Mouse (Mus musculus): ENCODE results near the gene Mlxipl. TPM values are rescaled to one million over a fixed set of nuclear protein-coding genes. Genes with fewer than 3 reads are reported as not detected.

The Mlxipl gene
- polyA plus RNA-seq, 1 experiment from 2014 or later: 4.7 TPM

DNA sequence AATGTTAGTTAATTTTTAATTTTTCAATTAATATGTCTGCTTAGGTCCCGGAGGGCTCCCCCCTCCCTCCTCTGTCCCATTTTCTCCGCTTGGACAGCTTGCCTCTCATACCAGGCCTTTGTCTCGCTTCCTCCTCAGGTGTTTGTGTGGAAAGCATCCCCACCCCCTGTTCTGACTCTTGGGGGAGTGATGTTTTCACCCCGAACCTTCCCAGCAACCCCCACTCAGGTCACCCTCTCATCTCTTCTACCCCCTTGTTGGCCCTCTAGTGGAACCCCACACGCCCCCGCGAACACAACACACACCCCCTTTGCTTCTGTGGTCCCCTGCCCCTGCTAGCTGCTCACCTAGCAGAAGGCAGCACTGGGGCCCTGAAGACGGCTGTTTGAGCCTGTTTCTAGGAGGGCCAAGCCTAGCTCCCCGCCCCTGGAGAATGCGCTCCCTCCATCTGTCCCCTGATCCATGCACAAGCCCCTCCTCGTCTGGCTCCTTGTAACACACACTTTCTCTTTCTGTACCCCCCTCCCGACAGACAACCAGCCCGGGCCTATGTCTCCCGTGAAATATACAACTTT, 12.7 kb upstream of the Mlxipl start:
- H3K27me3 ChIP-seq (ENCODE audit: control insufficient read depth, insufficient read depth, low read length): no peaks in the 10 kb centered on the region
- peak overlapping the region; percentile 14; the same call in 1 of the 2 replicates for H3K27ac ChIP-seq (ENCODE audit: low read length)
- peak overlapping the region; percentile 77 for H3K4me3 ChIP-seq (replicated peaks; ENCODE audit: low read length)
- H3K4me2 ChIP-seq (ENCODE audit: low read depth, low read length): peak overlapping the region; percentile 86
- peak; percentile 28; the same call in 1 of the 2 replicates for ATAC-seq (ENCODE audit: insufficient read depth, low FRiP score)
- H3K4me1 ChIP-seq (ENCODE audit: control insufficient read depth, insufficient read depth, low read length): peaks cover 14% of the 10 kb centered on the region
- H3K9me3 ChIP-seq (replicated peaks; ENCODE audit: control insufficient read depth, low read length): no peaks in the 10 kb centered on the region
- WGBS: 20% methylated on average over 14 of the region's 14 CpGs
- H3K9ac ChIP-seq (ENCODE audit: low read length): peak overlapping the region; percentile 95
- no peaks in the 10 kb centered on the region for H3K36me3 ChIP-seq (ENCODE audit: control insufficient read depth, insufficient read depth, low read length)

DNA sequence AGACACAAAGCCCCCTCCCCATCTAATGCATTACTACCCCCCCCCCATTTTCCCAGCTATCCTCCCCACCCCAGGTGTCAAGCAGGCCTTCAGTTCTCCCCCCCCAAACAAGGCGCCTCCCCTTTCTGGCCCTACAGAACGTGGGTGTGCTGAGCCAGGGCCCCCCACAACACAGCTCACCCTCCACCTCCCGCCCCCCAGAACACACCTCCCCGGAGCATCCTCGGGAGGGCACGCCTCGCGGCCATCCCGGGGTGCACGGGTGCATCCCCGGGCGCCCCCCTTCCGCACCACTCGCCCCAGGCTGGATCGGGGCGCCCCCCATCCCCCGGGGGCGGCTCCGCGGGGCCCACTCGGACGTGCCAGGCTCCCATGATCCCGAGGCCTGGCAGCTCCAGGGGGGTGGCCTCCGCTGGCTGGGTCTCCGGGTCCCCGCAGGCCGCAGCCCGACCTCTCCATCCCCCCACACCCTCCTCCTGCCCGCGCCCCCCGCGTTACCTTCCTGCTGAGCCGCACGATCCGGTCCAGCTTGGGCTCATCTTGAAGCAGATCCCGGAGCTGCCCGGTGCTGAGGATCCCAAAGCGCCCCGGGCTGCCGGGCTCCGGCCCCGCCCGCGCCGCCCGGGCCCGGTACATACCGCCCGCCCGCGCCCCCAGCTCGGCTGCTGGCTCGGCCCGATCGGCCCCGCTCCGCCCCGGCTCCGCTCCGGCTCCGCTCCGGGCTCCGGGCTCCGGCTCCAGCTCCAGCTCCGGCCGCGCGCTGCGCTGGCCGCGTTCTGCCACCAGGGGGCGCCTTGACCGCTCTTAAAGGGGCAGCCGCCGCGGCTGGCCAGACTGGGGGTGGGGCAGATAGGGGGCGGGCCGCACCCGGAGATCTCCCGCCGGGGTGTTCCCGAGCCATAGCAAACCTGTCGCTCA, 11.9 kb upstream of the Mlxipl start, which contains the start of gene Vps37d:
TSS of gene Vps37d (minus strand) at position 703 of the 918 bp plus-strand sequence.
- H3K36me3 ChIP-seq (ENCODE audit: control insufficient read depth, insufficient read depth, low read length): no peaks in the 10 kb centered on the region
- H3K27ac ChIP-seq (ENCODE audit: low read length): peak within 1 kb of the TSS; percentile 73
- under 1% methylated on average over 73 of the region's 83 CpGs for WGBS
- H3K9ac ChIP-seq (ENCODE audit: low read length): peak within 1 kb of the TSS; percentile 95
- no peaks in the 10 kb centered on the region for H3K27me3 ChIP-seq (ENCODE audit: control insufficient read depth, insufficient read depth, low read length)
- H3K4me2 ChIP-seq (ENCODE audit: low read depth, low read length): peak within 1 kb of the TSS; percentile 86
- H3K4me3 ChIP-seq (replicated peaks; ENCODE audit: low read length): peak within 1 kb of the TSS; percentile 77
- H3K9me3 ChIP-seq (replicated peaks; ENCODE audit: control insufficient read depth, low read length): no peaks in the 10 kb centered on the region
- peaks cover 14% of the 10 kb centered on the region for H3K4me1 ChIP-seq (ENCODE audit: control insufficient read depth, insufficient read depth, low read length)
- ATAC-seq (ENCODE audit: insufficient read depth, low FRiP score): peak; percentile 86

DNA sequence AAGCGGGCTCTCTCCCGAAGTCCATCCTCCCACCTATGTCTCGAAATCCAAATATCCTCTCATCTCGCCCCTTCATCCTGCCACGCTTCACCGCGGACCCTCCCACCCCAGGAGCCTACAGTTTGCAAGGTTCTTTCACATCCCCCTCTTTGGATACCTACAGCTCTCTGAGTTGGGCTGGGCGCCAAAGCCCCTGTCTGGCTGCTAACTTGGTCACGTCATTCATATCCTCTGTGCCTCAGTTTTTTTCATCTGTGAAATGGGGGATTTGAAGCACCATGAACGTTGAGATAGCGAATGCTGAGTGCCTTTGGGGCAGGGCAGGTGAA, 11.2 kb upstream of the Mlxipl start:
- Histone ChIP-seq H3K9me3 (replicated peaks; ENCODE audit: control insufficient read depth, low read length) (no peaks in the 10 kb centered on the region), H3K9ac (ENCODE audit: low read length) (peak overlapping the region; percentile 95), H3K4me2 (ENCODE audit: low read depth, low read length) (peak overlapping the region; percentile 86), H3K4me1 (ENCODE audit: control insufficient read depth, insufficient read depth, low read length) (peaks cover 12% of the 10 kb centered on the region), H3K27me3 (ENCODE audit: control insufficient read depth, insufficient read depth, low read length) (no peaks in the 10 kb centered on the region), H3K36me3 (ENCODE audit: control insufficient read depth, insufficient read depth, low read length) (no peaks in the 10 kb centered on the region), H3K4me3 (replicated peaks; ENCODE audit: low read length) (peak overlapping the region; percentile 77), H3K27ac (ENCODE audit: low read length) (no peak overlapping the region)
- WGBS: 2% methylated on average over 11 of the region's 11 CpGs
- ATAC-seq (ENCODE audit: insufficient read depth, low FRiP score): peak; percentile 26; the same call in 1 of the 2 replicates

DNA sequence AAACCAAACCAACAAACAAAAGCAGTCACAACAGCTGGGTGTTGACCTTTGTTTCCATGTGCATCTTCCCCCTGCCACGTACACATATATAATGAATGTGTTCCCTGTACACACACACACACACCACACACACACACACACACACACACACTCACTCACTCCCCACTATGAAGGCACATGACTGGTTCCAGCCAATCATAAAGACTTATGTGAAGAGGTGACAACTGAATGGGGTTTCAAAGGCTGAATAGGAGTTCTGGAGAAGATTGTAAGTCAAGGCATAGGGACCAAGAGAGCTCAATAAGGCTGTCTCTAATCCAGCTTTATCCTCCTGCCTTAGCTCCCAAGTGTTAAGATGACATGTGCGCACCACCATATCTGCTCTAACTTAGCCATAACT, 10.1 kb upstream of the Mlxipl start:
- no peak overlapping the region for H3K27ac ChIP-seq (ENCODE audit: low read length)
- H3K9me3 ChIP-seq (replicated peaks; ENCODE audit: control insufficient read depth, low read length): no peaks in the 10 kb centered on the region
- H3K4me3 ChIP-seq (replicated peaks; ENCODE audit: low read length): no peak overlapping the region
- H3K4me2 ChIP-seq (ENCODE audit: low read depth, low read length): no peak overlapping the region
- H3K36me3 ChIP-seq (ENCODE audit: control insufficient read depth, insufficient read depth, low read length): no peaks in the 10 kb centered on the region
- peaks cover 8% of the 10 kb centered on the region for H3K4me1 ChIP-seq (ENCODE audit: control insufficient read depth, insufficient read depth, low read length)
- 92% methylated on average over 2 of the region's 2 CpGs for WGBS
- ATAC-seq (ENCODE audit: insufficient read depth, low FRiP score): no peak
- no peaks in the 10 kb centered on the region for H3K27me3 ChIP-seq (ENCODE audit: control insufficient read depth, insufficient read depth, low read length)
- H3K9ac ChIP-seq (ENCODE audit: low read length): no peak overlapping the region

- no peaks in the 10 kb centered on the region for H3K36me3 ChIP-seq (ENCODE audit: control insufficient read depth, insufficient read depth, low read length)
- 84% methylated on average over 5 of the region's 5 CpGs for WGBS
Observed at GRCm38 (mm10) chr5:135080539-135080938, 9.2 kb upstream of the Mlxipl start.

DNA sequence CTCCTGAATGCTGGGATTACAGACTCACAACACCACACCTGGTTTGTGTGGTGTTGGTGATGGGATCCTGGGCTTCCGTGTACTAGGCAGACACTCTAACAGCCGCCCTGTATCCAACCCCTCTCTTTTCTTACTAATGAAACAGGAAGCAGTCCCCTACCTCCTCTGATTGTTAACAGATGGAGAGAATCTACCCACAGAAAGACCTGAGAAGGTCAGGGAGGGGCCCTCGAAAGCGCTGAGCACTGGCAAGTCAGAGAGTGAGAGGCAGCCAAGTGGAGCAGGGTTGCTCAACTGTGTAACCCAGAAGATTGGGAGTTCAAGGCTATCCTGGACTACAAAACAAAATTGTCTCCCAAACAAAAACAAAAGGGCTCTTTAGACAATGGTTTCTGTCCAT, 2.8 kb upstream of the Mlxipl start:
- no peaks in the 10 kb centered on the region for H3K4me1 ChIP-seq (ENCODE audit: control insufficient read depth, insufficient read depth, low read length)
- H3K27me3 ChIP-seq (ENCODE audit: control insufficient read depth, insufficient read depth, low read length): peaks cover 29% of the 10 kb centered on the region
- no peak overlapping the region for H3K27ac ChIP-seq (ENCODE audit: low read length)
- H3K36me3 ChIP-seq (ENCODE audit: control insufficient read depth, insufficient read depth, low read length): no peaks in the 10 kb centered on the region
- 45% methylated on average over 4 of the region's 4 CpGs for whole genome bisulfite sequencing
- no peak overlapping the region for H3K9ac ChIP-seq (ENCODE audit: low read length)
- H3K4me3 ChIP-seq (replicated peaks; ENCODE audit: low read length): no peak overlapping the region
- no peak overlapping the region for H3K4me2 ChIP-seq (ENCODE audit: low read depth, low read length)
- ATAC-seq (ENCODE audit: insufficient read depth, low FRiP score): no peak
- no peaks in the 10 kb centered on the region for H3K9me3 ChIP-seq (replicated peaks; ENCODE audit: control insufficient read depth, low read length)

More at GRCm38 (mm10) chr5:135080539-135080938, 9.2 kb upstream of the Mlxipl start:
- Histone ChIP-seq H3K27me3 (ENCODE audit: control insufficient read depth, insufficient read depth, low read length) (no peaks in the 10 kb centered on the region), H3K4me3 (replicated peaks; ENCODE audit: low read length) (no peak overlapping the region), H3K9ac (ENCODE audit: low read length) (no peak overlapping the region), H3K4me1 (ENCODE audit: control insufficient read depth, insufficient read depth, low read length) (peaks cover 8% of the 10 kb centered on the region), H3K9me3 (replicated peaks; ENCODE audit: control insufficient read depth, low read length) (no peaks in the 10 kb centered on the region), H3K27ac (ENCODE audit: low read length) (no peak overlapping the region), H3K4me2 (ENCODE audit: low read depth, low read length) (no peak overlapping the region)
- ATAC-seq (ENCODE audit: insufficient read depth, low FRiP score): no peak

- ATAC-seq (ENCODE audit: insufficient read depth, low FRiP score): no peak
- Histone ChIP-seq H3K27me3 (ENCODE audit: control insufficient read depth, insufficient read depth, low read length) (no peaks in the 10 kb centered on the region), H3K4me2 (ENCODE audit: low read depth, low read length) (no peak overlapping the region), H3K9ac (ENCODE audit: low read length) (no peak overlapping the region), H3K9me3 (replicated peaks; ENCODE audit: control insufficient read depth, low read length) (no peaks in the 10 kb centered on the region), H3K4me1 (ENCODE audit: control insufficient read depth, insufficient read depth, low read length) (no peaks in the 10 kb centered on the region), H3K36me3 (ENCODE audit: control insufficient read depth, insufficient read depth, low read length) (no peaks in the 10 kb centered on the region), H3K4me3 (replicated peaks; ENCODE audit: low read length) (no peak overlapping the region), H3K27ac (ENCODE audit: low read length) (no peak overlapping the region)
- WGBS: 51% methylated on average over 1 of the region's 1 CpGs
Observed at GRCm38 (mm10) chr5:135100981-135101380, 11.3 kb downstream of the Mlxipl start.

DNA sequence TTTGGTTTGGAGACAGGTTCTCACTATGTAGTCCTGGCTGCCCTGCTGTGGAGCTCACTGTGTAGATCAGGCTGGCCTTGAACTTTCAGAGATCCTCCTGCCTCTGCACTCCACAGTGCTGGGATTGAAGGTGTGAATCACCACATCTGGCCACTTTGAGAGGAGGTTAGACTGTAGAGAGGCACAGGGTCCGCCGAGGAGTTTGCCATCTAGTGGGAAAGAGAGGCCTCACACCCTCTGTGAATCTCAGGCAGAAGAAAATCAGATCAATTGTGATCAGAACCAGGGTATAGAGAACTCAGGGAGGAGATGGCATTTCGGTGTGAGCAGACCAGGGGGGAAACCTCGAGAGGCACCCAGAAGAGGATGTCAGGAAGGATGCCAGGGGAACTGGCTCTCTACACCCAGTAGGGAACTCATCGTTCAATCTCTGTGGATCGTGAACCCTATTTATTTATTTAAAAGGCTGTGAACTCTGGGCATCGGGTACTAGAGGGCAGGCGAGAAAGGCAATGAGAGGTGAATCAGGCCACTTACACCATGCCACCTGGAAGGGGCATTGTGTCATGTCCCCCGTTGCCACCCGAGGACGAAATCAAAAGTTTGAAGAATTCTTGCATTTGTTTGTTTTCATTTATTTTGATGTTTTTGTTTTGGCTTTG, 14.4 kb downstream of the Mlxipl start:
- Histone ChIP-seq H3K9ac (ENCODE audit: low read length) (no peak overlapping the region), H3K4me2 (ENCODE audit: low read depth, low read length) (no peak overlapping the region), H3K27me3 (ENCODE audit: control insufficient read depth, insufficient read depth, low read length) (peaks cover 20% of the 10 kb centered on the region), H3K27ac (ENCODE audit: low read length) (no peak overlapping the region), H3K4me1 (ENCODE audit: control insufficient read depth, insufficient read depth, low read length) (peaks cover 4% of the 10 kb centered on the region; the same call in 1 of the 2 replicates), H3K4me3 (replicated peaks; ENCODE audit: low read length) (no peak overlapping the region), H3K9me3 (replicated peaks; ENCODE audit: control insufficient read depth, low read length) (no peaks in the 10 kb centered on the region), H3K36me3 (ENCODE audit: control insufficient read depth, insufficient read depth, low read length) (no peaks in the 10 kb centered on the region)
- no peak for ATAC-seq (ENCODE audit: insufficient read depth, low FRiP score)
- 62% methylated on average over 11 of the region's 11 CpGs for WGBS

All from stomach, embryonic 16.5 days (tissue).